Mouse (Mus musculus) spleen, embryonic (tissue): ENCODE measurements at regions not wholly inside any gene's neighbourhood (a gene's known extent, or its start where the extent isn't known, plus 50 kb on each side); places are given as distances from the start of the nearest gene placed in this dataset.

Experiments used
- CTCF ChIA-PET: fragments of 350-600 bp; sonication (Branson Sonifier 250); formaldehyde crosslinking; loops from one replicate; lab custom pipeline; 2022; lab: Charles Lee

DNA sequence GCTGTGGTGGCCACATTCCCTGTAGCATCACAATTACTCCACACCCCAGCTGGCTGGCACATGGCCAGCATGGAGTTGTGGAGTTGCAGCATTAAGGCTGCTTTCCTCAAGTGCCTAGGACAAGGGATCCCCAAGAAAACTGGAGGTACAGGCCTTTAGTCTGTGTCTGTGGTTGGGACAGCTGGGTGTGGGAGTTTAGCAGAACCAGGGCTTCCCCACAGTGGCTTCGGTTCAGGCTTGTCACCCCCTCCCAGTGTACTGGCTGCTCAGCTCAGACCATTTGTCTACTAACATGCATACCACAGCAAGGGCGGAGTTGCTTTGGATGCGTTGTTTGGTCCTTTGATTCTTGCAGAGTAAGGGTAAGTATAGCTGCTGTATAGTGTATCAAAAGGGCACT is 79.1 kb upstream of the Neurl1b start:
- CTCF ChIA-PET, result no interaction called here

DNA sequence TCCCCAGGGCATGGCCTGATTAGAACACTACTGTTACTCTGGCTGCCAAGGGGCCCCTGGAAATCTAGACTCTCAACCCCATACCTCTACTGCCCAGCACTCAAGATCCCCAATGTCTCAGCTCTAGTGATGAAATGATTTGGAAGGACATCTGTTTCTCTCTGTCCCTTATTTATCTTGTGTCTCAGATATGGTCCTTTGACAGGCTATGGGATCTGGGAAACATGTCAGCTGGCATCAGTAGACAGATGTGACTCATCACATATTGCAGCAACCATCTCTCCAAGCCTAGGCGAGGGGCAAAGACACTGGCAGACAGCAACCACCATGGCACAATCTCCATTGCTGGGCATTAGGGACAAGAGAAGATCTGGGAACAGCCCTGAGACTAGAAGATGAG is 78.6 kb upstream of the Neurl1b start:
- CTCF ChIA-PET, result no interaction called here

DNA sequence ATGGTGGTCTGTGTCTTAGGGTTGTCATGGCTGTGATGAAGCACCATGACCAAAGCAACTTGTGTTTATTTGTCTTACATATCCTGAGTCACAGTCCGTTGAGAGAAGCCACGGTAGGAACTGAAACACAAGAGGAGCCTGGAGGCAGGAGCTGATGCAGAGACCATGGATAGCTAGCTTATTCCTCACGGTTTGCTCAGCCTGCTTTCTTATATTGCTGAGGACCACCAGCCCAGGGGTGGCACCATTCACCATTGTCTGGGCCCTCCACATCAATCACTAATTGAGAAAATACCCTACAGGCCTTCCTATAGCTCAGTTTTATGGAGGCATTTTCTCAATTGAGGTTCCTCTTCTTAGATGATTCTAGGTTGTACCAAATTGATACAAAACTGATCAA is 77.5 kb upstream of the Neurl1b start:
- CTCF ChIA-PET, result interaction anchor here (0.5 kb wide), 1 partner anchor 108 kb away, joined by 3 read pairs; no protein-coding TSS in a partner anchor

DNA sequence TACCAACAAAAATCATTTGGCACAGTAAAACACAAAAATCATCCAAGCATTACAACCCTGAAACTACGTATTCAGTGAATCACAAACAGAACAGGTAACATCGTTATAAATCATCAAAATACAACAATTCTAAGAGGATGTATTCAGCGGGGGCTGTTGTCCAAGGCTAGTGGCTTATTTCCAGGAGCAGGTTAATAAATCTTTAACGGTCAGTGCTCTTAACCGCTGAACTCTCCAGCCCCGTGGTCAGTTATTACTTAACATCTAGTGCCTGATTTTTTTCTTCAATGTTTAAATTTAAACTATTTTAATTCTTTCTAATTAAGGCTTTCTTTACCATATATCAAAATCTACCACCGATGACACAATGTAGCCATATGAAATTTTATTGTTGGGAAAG is 69.2 kb upstream of the Neurl1b start:
- CTCF ChIA-PET, result interaction anchor here (0.7 kb wide), 1 partner anchor 174 kb away, joined by 5 read pairs; no protein-coding TSS in a partner anchor

DNA sequence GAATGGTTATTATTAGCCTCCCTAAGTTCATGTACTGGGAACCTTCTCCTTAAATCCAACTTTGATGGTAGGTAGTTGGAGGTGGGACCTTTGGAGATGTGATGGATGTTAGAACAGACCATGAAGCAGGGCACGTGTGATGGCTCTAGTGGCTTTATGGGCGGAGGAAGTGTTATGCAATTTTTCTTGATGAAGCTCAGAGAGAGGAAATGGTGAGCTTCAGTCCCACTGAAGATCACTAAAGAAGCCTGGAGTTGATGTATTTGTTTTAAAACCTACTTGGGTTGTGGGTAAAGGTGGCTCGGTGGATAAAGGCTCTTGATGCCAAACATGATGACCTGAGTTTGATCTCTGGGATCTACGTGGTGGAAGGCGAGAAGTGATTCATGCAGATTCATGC is 66.5 kb upstream of the Neurl1b start:
- CTCF ChIA-PET, result no interaction called here

GRCm38 (mm10) chr17:26349741-26350140 is 64.9 kb upstream of the Neurl1b start:
- CTCF ChIA-PET, result no interaction called here

GRCm38 (mm10) chr17:26350216-26350615 is 64.4 kb upstream of the Neurl1b start:
- CTCF ChIA-PET, result no interaction called here

DNA sequence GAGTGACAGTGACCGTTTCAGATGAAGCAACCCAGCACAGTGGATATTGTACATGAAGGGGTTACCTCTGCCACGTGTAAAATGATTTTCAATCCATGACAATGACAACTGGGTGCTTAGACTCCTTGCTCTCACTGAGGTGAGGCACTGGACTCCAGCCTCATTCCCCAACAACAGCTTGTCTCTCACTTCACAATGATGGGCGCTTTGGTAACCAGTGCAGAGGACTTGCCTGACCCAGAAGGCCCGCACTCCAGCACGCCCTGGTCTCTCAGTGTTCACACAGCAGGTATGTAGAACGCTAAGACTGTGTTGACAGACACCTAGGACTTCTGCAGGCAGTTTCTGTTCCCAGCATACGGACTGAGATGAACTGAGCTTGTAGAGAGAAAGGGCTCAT is 62.6 kb upstream of the Neurl1b start:
- CTCF ChIA-PET, result no interaction called here

DNA sequence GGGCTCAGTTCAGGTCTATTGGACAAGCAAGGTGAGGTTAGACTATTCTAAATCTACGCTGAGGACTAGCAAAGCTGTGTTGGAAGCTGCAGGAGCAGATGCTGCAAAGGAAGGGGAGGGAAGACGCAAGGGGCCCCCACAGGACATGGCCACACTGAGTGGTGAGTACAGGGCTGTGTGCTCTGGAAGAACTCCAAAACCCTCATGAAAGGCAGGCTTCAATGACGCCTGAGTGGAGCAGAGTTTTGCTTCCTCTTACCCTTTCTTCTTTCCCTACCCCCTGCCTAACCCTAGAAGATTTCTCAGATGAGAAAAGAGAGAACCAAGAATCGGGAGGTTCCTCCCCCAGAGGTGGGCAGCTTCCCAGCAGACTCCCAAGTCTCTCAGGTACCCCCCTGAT is 61.9 kb upstream of the Neurl1b start:
- CTCF ChIA-PET, result no interaction called here

DNA sequence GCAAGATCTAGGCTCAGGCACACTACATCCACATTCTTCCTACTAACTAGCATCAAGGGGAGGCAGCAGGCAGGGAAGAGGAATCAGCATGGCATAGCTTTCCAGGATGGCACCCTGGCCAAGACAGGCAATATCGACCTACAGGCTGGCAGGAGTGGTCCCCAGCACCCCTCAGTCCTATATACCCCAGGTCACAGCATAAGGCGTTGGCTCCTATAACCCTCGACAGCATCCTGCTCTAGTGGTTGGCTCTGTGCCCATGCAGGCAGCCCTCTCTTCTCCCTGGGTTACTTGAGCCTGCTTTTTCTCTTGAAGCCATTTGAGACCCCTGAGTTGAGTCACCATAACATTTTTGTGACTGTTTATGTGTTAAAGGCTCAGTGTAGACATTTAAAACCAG is 60.2 kb upstream of the Neurl1b start:
- CTCF ChIA-PET, result no interaction called here

GRCm38 (mm10) chr17:26355301-26355700 is 59.3 kb upstream of the Neurl1b start:
- CTCF ChIA-PET, result no interaction called here

- CTCF ChIA-PET, result no interaction called here
Measured at GRCm38 (mm10) chr17:26356906-26357305, 57.7 kb upstream of the Neurl1b start.

DNA sequence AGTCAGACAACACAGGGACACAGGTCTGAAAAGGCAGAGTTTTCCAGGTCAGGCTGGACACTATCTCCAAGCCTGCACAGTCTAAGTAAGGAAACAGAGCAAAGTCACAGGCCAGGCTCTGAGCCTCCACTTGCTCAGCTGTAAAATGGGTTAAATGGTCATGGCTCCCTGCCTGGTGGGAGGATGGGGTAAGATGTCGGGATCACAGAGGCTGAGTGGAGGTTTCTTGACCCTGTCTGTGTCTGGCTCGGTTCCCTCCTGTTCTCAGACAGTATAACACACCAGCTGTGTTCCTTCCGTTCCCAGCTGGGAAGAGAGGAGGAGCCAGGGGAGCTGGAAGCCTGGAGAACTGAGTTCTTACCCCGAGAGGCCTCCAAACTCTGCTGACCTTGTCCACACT is 56.8 kb upstream of the Neurl1b start:
- CTCF ChIA-PET, result no interaction called here

DNA sequence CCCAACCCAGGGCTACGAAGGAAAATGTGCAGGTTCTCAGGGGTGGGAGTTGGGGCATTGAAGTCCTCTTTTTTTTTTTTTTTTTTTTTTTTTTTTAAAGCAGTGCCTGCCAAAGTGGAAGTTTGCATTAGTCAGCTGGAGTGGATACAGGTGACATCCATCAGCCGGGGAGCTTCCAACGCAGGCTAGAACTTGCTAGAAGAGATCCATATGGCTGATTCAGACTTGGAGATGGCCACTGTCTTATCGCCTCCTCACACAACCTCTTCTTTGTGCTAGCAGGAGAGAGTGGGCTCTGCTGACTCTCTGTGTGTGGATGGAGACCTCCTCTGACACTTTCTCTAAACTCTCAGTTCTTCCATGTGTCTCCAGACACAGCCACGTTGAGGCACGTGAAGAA is 53.9 kb upstream of the Neurl1b start:
- CTCF ChIA-PET, result interaction anchor here (0.7 kb wide), 1 partner anchor 663 kb away, joined by 5 read pairs; no protein-coding TSS in a partner anchor

DNA sequence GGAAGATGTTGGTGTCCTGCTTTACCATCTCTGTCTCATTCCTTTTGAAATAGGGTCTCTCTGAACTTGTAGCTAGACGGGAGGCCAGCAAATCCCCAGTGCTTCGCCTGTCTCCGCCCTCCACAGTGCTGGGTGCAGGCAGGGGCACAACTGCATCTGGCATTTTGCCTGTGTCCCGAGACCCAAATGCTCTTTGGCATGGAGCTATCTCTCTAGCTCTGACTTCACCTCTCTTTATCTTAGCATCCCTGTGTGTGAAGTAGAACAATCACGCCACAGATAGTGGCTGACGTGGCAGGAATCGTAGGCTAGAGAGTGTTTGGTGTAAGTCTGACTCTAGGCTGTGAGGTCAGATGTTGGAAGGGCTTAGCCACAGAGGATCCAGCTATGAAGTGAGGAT is 53.2 kb upstream of the Neurl1b start:
- CTCF ChIA-PET, result no interaction called here

- CTCF ChIA-PET, result no interaction called here
Measured at GRCm38 (mm10) chr17:26361992-26362391, 52.6 kb upstream of the Neurl1b start.

GRCm38 (mm10) chr17:26362586-26363361 is 51.9 kb upstream of the Neurl1b start:
- CTCF ChIA-PET, result interaction anchor here (0.5 kb wide), 1 partner anchor 258 kb away, joined by 8 read pairs; no protein-coding TSS in a partner anchor

DNA sequence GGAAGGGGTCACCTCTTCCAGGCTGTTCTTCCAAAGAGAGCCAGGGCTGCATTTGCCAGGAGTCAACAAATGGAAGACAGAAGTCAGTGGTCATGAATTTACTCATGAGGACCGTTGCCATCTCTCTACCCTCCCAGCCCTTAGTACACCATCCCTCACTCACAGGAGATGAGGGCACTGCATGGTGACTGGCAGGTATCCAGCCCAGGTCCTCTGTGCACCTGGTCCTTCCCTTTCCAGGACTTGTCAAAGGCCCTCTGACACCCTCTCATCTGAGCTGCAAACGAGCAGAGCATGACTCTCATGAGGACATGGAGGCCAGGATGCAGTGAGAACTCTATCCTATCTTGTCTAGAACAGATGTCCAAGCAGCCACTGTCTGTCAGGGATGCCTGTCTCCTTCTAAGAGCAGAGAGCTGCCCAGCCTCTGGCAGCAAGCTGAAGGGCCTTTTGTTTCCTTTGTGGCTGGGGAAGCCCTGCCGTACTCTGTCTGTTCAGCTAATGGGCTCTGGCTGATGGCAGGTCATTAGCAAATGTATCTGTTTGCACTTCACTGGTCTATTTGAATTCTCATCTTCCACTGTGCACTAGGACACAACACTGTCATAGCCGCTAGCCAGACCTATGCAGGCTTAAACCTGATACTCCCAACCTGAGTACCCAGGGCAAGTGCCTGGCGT is 50.6 kb upstream of the Neurl1b start:
- CTCF ChIA-PET, result interaction anchor here (0.5 kb wide), 1 partner anchor 19 kb away, joined by 5 read pairs; no protein-coding TSS in a partner anchor
